Mouse (Mus musculus) testis, adult 2 months (tissue): ENCODE measurements at regions not wholly inside any gene's neighbourhood (a gene's known extent, or its start where the extent isn't known, plus 50 kb on each side); places are given as distances from the start of the nearest gene placed in this dataset.

Experiments used
- CTCF ChIP-seq: fragments of 200-500 bp; IDR thresholded peaks from 2 replicates; pipeline ENCODE4 v1.5.1; 2012; ENCODE audit warnings: low read depth, mild to moderate bottlenecking, inconsistent platforms, low read length, moderate library complexity; ENCODE audit not compliant: control insufficient read depth, insufficient read depth, insufficient replicate concordance
- POLR2A ChIP-seq: fragments of 200-500 bp; IDR thresholded peaks from 2 replicates; pipeline ENCODE4 v1.6.1; 2012; ENCODE audit warnings: low read depth, mild to moderate bottlenecking, inconsistent platforms, low read length, moderate library complexity; ENCODE audit not compliant: control insufficient read depth

- TF ChIP-seq CTCF (no peak), POLR2A (no peak)
Observed at GRCm38 (mm10) chr17:84006748-84007147, 159.0 kb upstream of the Haao start.
